Mouse (Mus musculus) heart, adult 18-20 months (tissue): ENCODE measurements around the gene 2610301B20Rik. TPM values are rescaled to one million over a fixed set of nuclear protein-coding genes. Genes with fewer than 3 reads are reported as not detected.
A peak's percentile ranks its signal among the peaks of the same experiment; 100 is the strongest.
"Not testable (repeated sequence)": the region's sequence is repeated elsewhere in the genome, so short reads cannot be mapped to it uniquely, and the experiment has no call there.

Source experiments
- DNase-seq, 2 experiments: peaks; one replicate each; pipeline ENCODE4 v3.0.0; 2021 to 2022; ENCODE audit warnings: mixed read lengths in 1 of 2
- total RNA-seq, 2 experiments: library from RNA; stranded (reverse); gene quantifications; 2 replicates each; pipeline ENCODE4 v1.2.3; 2021

2610301B20Rik gene
- total RNA-seq, 2 experiments from 2014 or later: 6.6 to 7.0 TPM

DNA sequence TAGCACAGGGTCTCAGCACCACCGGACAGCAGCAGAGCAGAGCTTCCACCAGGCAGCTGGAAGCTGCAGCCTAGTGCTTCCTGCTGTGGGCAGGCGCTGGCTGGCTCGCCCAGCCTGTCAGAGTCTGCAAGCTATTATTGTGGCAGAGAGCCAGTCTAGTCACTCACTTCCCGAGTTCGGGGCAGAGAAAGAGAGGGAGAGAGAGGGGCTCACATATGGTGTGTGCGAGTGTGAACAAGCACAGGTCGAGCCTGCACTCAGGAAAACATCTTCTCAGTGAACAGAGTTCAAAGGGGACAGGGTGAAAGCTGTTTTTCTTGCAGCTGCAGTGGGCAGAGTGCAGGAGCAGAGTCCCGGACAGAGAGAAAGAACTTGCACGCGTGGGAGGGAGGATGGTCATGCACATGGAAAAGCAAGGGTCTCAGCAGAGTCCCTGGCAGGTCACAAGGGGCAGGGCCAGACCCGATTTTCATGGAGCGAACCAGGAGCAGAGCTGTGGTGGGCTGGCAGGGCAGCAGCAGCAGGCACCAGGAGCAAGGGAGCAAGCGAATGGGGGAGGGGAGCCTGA lies 31.0 kb downstream of the 2610301B20Rik start:
- peak; percentile 22 to 24 for DNase-seq

DNA sequence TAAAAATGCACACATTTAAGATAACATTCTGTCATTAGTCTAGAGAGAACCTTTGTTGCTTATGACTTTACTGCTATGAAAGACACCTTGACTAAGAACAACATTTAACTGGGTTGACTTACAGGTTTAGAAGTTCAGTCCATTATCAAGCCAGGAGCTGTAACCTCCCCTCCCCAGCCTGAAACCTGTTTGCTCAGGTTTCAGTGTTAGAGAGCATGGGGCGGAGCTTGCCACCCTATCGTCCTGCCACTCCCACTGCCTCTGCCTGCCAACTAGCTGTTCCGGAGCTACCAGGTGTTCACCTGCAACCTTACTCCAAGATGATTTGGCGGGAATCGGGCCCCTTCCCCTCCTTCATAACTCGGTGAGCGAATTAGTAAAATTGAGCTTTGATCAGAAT lies 37.1 kb downstream of the 2610301B20Rik start:
- not testable (repeated sequence) for DNase-seq

DNA sequence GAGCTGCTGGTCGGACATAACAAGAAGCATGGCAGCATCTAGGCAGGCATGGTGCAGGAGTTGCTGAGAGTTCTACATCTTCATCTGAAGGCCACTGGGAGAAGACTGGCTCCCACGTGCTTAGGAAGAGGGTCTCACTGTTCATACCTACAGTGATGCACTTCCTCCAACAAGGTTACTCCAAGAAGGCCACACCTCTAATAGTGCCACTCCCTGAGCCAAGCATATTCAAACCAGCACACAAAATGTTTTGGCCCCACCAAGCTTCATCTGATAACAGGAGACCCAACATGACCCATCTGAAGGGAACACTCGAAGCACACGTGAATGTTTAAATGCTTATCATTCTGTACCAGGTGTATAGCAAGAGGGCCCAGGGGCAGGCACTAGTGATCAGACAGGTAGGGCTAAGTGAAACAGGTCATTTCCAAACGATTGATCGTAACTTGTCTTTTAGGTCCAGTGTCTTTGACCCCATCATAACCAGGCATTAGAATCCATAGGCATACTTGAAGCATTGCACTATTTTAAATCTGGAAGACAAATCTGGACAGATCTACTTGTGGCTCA lies 37.7 kb downstream of the 2610301B20Rik start:
- no peak for DNase-seq

DNA sequence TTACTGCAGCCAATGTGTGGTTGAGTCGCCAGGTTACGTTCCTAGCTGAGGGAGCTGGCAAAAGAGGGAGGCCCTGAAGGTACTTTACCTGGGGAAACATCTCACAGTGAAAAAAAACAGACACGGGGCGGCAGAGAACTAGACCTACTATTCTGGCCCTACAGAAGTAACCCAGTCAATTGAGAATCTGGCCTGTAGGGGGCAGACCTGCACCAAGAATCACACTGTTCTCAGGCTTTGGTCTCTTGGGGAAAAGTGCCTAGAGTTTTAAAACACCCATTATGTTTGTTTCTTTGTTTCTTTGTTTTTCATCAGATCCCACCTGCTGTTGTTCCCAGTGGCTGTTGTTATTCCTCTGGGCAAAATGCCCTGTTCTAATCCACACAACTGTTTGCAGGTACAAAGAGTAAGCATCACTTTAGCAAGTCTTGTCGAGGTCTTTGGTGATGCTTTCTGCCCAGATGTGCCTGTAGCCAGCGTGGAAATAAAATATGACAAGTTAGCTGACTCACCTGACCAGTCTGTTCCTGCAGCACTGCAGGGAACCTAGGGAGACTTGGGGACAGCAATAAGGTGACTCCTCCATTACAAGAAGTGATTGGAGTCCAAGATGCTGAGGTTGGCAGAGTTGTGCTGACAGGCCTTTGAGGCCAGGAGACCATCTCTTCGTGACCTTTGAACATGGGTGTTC lies 38.5 kb downstream of the 2610301B20Rik start:
- peak; percentile 84 to 97 for DNase-seq

DNA sequence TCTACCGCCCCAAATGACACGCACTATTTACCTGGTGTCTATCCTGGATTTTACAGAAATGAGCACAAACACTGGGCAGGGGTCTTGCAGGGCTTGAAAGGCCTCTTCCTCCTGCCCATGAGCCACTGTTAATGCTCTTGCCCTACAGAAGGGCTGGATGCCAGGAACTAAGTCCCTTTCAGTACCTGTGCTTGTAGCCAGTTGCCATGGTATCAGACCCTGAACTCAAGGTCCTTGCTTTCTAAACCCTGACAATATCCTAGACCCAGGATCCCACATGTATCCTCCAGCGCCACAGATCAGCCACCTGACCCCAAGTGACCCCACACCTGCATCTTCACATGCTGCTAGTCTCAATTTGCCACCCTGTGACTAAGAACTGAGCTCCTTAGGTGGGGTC lies 39.1 kb downstream of the 2610301B20Rik start:
- no peak for DNase-seq

DNA sequence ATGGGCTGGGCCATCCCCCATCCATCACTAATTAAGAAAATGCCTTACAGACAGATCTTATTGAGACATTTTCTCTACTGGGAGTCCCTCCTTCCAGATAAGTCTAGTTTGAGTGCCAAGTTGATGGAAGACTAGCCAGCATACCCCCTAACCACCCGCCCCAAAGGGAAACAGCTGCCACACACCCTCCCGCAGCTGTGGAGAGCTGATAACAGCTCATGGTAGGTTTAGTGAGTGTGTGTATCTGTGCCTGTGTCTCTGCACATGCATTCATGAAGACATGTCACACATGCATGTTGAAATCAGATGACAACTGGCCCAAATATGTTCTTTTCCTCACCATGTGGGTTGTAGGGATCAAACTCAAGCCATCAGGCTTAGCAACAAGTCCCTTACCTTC lies 40.5 kb downstream of the 2610301B20Rik start:
- DNase-seq: no peak

DNA sequence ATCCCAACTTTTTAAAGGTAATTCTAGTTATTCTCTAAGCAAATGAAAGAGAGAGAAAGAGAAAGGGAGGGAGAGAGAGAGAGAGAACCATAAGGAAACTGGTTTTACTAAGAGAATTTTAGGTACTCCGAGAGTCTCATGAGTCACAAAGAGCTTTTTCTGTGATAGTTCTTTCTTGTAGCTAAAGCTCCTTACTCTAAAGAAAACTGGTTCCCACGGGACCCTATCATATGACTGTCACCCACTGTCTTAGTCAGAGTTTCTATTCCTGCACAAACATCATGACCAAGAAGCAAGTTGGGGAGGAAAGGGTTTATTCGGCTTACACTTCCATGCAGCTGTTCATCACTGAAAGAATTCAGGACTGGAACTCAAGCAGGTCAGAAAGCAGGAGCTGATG lies 41.0 kb downstream of the 2610301B20Rik start:
- no peak for DNase-seq

DNA sequence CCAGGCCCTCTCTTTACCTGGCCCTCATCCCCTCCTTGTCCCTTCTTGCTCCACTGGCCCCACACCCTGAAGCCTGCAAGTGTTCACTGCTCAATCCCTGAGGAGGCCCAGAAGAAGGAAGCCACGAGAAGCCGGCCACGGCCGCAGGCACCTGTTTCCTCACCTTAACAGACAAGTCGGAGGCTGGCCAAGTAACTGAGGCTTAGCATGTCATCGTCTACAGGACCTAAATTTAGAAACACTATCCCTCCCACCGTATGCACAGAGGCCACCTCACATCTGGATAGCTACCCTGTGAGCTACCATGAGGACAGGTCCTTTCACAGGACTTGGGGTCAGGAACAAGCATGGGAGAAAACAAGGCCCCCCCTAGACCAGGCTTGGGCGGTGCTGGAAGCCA lies 44.1 kb downstream of the 2610301B20Rik start:
- DNase-seq: no peak

DNA sequence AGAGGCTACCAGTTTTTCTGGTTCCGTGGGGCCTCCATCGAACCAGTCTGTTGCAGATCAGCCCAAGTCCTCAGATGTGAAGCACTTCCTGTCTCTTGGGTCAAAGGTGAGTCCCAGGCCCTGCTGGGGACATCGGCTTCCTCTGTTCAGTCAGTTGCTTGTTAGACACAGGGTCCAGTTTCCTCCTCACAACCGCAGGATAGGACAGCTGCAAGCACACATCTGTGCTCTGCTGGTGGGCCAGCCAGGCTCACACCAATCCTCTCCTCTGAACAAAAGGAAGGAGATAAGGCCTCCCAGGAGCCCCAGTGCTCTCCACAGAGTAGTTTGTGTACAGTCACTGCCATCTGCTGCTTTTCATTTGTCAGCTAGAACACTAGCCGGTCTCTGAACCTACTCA lies 44.8 kb downstream of the 2610301B20Rik start:
- DNase-seq: peak in 1 of 2 experiments; percentile 19

DNA sequence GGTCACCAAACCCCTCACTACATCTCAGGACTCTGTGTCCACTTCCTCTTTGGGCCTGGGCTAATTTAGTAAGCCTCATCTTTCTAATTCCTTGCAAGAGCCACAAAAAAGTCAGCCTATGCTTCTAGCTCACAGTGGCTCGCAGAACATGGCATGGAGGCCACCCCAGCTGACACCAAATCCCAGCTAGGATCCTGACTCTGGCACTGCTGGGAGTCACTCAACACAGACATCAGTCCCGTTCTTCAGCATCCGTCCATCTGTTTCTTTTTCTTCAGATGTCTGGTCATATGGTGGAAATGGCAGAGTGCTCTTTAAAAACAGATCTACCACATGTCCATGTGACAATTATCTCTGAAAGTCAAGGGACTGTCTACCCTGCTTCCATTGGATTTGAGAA lies 45.2 kb downstream of the 2610301B20Rik start:
- no peak for DNase-seq

DNA sequence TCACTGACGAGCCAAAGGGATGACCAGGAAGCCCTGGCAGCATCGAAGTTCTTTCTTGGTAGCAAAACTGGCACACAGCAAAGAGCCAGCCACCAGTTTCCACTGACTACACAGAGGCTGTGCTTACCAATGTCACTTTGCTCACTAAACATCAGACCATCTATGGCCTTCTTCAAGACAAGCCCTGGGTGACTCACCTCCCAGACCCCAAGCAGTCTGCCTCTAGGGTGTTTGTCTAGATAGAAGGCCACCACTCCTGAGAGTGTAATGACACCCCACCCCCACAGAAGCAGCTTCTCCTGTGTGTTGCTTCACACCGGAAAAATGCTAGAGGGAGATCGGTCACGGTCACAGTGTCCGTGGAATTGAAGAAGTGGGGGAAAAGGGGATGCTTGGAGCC lies 45.7 kb downstream of the 2610301B20Rik start:
- DNase-seq: no peak

DNA sequence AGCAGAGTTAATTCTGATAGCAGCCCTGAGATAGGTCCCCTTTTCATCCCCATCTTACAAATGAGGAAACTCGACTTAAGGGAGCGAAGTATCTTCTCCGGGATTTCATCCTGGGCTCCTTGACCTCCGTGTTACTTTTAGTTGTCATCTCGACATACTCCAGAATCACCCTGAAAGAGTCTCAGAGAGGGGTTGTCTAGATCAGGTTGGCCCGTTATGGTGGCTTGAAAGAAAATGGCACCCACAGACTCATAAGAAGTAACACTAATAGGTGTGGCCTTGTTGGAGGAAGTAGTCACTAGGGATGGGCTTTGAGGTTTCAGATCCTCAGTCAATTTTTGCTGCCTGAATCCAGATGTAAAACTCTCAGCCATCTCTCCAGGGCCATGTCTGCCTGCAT lies 46.3 kb downstream of the 2610301B20Rik start:
- DNase-seq: no peak

DNA sequence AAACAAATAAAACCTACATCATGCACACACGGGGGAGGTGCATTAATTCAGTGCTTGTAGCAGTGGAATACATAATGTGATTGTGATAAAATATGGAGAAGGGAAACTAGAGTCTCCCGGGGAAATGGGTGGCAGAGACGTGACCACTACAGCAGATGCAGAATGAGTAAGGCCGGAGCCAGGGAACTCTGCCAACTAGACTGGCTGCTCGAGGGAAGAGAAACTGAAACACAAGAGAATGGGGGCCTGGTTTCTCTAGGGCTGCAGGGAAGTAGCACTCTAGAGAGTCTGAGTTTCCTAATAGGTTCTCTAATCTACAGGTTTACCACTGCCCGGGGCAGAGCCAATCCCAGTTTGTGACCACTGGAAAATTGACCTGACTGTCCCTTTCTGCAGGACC lies 48.9 kb downstream of the 2610301B20Rik start:
- peak; percentile 75 to 86 for DNase-seq

DNA sequence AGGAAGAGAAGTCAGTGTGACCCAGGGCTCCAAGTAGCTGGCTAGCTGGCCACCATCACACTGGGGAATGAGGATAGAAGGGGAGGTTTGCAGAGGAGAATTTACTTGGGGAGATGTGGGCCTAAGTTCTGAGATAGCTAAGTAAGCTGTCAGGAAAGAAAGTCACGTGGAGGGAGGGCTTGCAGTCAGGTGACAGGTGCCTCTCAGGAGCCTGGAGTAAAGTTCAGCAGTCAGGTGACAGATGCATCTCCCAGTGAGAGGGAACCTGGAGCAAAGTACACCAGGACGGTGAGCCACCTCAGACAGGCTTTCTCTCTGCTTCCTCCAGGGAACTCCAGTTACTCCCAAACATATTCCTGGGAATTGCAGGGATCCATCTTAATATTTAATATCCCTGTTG lies 49.8 kb downstream of the 2610301B20Rik start:
- DNase-seq: no peak

DNA sequence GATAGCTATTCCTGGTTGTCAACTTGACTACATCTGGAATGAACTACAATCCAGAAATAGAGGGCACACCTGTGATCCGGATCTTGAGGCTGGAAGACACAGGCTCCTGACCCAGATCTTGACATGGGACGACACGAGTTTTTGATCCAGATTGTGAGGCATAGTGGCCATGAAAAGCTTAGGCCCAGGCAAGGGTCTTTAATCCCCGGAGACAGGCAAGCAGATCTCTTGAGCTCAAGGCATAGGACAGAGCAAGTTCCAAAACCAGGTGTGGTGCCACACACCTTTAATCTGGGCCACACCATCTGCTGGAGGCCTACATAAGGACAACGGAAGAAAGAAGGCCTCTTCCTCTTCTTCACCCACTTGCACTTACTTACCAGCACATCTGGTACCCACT lies 50.2 kb downstream of the 2610301B20Rik start:
- no peak for DNase-seq

DNA sequence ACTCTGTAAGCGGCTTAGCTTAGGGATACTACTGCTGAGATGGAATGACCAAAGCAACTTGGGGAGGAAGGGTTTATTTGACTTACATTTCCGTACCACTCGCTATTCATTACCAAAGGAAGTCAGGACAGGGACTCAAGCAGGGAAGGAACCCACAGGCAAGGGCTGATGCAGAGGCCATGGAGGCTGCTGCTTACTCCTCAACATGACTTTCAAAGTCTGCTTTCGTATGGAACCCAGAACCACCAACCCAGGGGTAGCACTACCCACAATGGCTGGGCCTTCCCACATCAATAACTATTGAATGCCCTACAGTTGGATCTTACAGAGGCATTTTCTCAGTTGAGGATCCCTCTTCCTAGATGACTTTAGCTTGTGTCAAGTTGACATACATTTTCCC lies 52.1 kb downstream of the 2610301B20Rik start:
- no peak for DNase-seq

DNA sequence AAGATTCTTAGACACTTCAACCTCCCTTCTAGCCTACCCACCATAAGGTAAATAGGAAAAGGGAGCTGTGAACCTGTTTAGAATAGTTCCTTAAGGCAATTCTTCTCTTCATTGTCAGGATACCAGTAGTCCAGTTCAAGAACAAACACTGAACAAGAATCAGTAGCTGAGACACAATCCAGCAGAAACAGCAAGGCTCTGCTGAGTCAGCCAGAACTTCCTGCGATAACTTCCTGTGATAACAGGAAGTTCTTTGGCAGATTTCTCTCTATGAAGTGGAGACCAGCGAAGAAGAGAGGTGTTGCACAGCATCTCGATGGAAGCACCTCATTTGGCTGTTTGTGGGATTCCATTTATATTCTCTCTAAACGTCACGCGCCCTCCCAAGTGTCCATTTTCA lies 53.9 kb downstream of the 2610301B20Rik start:
- DNase-seq: no peak

DNA sequence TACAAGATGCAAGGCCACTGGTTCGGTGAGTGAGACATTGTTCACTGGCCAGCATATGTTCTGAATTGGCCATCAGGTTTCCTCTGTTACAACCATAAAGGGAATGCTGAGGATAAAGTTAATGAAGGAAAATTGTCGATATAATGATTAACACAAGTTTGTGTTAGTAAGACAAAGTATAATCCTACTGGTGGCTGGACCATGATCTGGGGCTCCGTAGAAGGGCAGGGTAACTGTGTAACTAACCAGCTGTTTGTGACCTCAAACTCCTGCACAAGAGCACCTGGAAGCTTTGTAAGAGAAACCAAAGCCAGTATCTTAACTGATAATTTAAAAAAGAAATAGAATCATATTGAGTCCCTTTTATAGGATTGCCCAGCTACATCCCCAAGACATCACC lies 55.4 kb downstream of the 2610301B20Rik start:
- no peak for DNase-seq

DNA sequence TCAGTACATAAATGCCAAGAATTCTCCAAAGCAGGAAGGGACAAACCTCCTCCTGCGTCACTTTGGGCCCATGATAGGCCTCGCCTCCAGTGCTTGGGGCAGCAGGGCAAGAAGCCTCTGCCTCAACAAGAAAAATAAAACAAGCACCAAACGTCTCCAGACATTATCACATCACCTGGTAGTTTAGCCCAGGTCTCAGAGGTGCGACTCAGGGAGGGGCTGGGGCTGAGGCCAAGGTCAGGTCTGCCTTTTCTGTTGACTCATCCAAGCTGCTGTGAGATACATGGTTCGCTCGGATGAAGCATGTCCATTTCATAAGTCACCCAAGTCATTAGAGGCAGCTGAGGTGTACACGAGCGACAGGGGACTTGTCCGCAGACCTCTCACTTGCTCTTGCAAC lies 56.7 kb downstream of the 2610301B20Rik start:
- DNase-seq: no peak

DNA sequence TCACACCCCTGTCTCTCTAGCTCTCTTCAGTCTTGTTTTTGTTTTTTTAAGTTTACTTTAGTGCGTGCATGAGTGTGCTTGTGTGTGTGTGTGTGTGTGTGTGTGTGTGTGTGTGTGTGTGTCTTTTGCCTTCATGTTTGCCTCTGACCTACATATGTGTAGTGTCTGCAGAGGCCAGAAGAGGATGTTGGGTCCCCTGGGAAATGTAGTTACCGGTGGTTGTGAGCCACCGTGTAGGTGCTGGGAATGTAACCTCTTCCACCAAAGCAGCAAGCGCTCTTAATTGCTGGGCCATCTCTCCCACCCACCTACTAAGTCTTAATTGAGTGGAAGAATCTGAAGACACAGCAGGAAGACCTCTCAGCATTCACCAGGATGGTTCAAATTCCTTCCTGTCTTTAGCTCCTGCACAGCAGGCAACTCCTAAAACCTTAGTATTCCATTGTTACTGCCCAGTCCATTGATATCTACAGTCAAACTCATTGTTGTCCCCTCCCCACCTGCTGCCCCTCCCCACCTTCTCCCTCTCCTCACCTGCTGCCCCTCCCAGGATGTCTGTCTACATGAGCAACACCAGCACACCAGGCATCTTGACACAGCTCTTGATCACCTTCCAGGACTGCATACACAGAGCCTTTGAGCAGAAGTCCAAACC lies 57.9 kb downstream of the 2610301B20Rik start:
- DNase-seq: no peak

DNA sequence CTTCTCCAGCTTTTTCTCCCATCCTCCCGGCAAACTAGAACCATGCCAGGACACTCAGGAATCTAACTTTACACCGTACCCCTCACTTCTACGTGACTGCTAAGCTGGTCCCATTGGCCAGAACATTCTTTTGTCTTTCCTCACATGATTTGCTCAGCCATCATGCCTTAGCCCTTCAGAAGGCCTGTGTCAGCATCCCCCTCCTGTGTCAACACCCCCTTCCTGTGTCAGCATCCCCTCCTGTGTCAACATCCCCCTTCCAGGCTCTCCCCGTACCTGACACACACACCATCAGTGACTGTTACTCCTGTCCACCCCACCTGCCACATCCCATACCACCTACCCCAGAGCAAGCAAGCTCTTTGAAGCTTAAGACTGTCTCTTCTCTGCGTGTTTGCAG lies 58.5 kb downstream of the 2610301B20Rik start:
- DNase-seq: no peak

DNA sequence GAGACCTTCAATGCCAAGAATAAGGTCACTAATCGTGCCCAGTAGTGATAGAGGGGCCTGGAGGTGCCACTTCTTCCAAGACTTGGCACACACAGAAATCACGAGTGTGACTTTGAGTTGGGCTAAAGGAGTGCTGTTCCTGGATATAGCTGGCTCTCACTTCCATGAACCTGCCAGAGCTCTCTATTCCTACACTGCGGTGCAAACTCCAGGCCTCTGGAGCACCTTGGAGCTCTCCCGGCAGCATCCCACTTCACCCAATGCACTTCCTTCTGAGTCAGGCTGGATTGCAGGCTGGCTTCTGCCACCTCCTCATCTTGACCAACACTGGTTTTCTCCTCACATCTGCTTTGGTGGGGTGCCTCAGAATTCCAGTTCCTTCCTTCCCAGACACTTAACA lies 62.5 kb downstream of the 2610301B20Rik start:
- no peak for DNase-seq
